Mouse (Mus musculus): ENCODE measurements at regions not wholly inside any gene's neighbourhood (a gene's known extent, or its start where the extent isn't known, plus 50 kb on each side); places are given as distances from the start of the nearest gene placed in this dataset.

DNA sequence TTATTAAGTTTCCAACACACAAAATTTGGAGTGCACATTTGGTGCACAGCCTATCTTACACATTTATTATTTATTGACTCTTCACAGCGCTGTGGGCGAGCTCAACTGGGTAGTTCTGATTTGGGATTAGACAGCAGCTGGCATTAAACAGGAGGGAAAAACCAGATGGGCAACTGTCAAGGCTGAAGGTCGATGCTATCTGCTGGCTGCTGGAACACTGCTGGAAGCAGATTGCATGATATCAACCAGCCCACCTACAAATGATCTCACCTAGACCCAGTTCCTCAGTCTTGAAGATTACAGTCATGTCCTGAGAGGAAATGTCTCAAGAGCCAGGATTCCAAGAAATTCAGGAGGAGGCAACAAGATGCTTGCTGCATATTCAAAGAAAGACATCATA lies 91.0 kb upstream of the Arid1b start:
- TF ChIP-seq GATA1 (IDR thresholded peaks at IDR 0.05; ENCODE audit: borderline replicate concordance, low read length) (no peak), FLI1 (IDR thresholded peaks at IDR 0.05; ENCODE audit: low read length) (no peak)
